Mouse (Mus musculus): ENCODE measurements around the gene Timp4. TPM values are rescaled to one million over a fixed set of nuclear protein-coding genes. Genes with fewer than 3 reads are reported as not detected.
"Not testable (repeated sequence)": the region's sequence is repeated elsewhere in the genome, so short reads cannot be mapped to it uniquely, and the experiment has no call there.

The Timp4 gene
- polyA plus RNA-seq, 1 experiment from 2014 or later, result 0.15 TPM

DNA sequence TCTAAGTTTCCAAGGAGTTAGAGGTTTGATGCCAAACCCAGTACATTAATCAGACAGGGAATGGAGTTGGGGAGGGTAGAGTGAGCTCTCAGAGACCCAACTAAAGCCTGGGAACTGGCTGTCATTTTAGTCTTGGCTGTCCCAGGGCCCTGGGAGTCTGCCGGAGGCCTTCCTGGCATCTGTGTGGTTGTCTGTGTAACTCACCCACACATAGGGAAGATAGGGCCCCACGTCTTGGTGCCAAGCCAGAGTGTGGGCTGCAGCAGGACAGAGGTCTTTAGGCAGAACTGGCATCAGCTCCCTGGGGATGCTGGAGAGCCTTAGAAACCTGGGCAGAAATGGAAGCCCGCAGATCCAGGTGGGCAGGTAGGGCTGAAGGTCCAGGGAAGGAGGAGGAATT is 10.1 kb downstream of the Timp4 start:
- Histone ChIP-seq H3K9me3 (no peaks in the 10 kb centered on the region), H3K4me1 (no peaks in the 10 kb centered on the region), H3K27me3 (ENCODE audit: poor library complexity, severe bottlenecking) (no peaks in the 10 kb centered on the region), H3K27ac (no peak overlapping the region), H3K36me3 (replicated peaks) (no peaks in the 10 kb centered on the region), H3K4me3 (no peak overlapping the region)
- WGBS, result 93% methylated on average over 3 of the region's 3 CpGs
- DNase-seq (ENCODE audit: extremely low spot score, low spot score), result no peak

DNA sequence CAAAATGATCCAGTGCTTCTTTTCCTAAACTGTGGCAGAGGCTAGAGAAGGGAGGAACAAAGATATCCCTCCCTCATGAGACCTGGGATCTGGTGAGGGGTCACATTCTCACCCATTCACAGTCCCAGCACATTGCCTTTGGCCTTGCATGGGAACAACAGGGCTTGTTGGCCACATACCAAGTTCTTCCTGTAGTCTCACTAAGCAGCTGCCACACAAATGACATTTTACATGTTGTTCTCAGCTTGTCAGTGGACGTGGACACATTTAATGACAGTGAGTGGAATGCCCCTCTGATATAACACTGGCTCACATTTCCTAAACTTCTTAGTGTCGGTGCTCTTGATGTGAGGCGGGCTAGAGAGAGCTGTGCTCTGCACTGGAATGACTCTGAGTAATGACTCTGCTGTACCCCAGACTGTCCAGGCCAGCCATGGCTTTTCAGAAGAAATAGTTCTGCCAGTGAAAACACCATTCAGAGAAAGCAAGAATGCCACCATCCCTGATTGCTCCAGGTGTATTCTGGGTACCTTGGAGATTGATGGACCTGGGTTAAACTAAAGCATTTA is 10.8 kb downstream of the Timp4 start:
- Histone ChIP-seq H3K9me3 (no peaks in the 10 kb centered on the region), H3K27me3 (ENCODE audit: poor library complexity, severe bottlenecking) (no peaks in the 10 kb centered on the region), H3K4me3 (no peak overlapping the region), H3K4me1 (no peaks in the 10 kb centered on the region), H3K27ac (no peak overlapping the region), H3K36me3 (replicated peaks) (no peaks in the 10 kb centered on the region)
- 86% methylated on average over 3 of the region's 3 CpGs for WGBS
- DNase-seq (ENCODE audit: extremely low spot score, low spot score), result no peak

DNA sequence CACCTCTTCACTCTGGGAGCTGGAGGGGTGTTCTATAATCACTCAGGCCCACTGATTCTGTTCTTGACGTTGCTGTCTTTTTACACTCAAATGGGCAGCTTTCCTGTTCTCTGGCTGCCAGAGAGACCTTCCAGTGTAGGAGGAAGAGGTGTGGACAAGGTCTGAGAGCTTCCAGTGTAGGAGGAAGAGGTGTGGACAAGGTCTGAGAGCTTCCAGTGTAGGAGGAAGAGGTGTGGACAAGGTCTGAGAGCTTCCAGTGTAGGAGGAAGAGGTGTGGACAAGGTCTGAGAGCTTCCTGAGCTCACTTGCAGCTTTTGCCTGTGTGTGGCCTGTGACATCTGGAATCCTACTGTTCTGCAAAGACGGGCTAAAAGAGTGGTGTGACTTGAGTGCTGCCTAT is 11.6 kb downstream of the Timp4 start:
- not testable (repeated sequence) for H3K27me3 ChIP-seq (ENCODE audit: poor library complexity, severe bottlenecking); H3K27ac ChIP-seq; H3K4me1 ChIP-seq; DNase-seq (ENCODE audit: extremely low spot score, low spot score); H3K36me3 ChIP-seq (replicated peaks); H3K4me3 ChIP-seq; H3K9me3 ChIP-seq
- WGBS, result 55% methylated on average over 2 of the region's 2 CpGs

DNA sequence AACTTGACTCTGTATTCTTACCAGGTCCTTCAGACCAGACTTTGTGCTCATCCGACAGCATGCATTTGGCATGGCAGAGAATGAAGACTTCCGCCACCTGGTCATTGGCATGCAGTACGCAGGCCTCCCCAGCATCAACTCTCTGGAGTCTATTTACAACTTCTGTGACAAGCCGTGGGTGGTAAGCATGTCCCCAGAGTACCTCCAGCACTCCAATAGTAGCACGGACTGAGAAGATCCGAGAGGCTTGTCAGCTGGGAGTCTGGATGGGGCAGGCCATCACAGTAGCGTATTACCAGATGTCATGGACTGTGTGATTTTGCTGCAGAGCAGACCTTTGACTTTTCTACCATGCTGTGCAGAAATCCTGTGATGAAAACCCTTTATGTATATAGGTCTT is 12.7 kb downstream of the Timp4 start:
- DNase-seq (ENCODE audit: extremely low spot score, low spot score), result no peak
- no peaks in the 10 kb centered on the region for H3K4me1 ChIP-seq
- H3K9me3 ChIP-seq, result no peaks in the 10 kb centered on the region
- no peaks in the 10 kb centered on the region for H3K36me3 ChIP-seq (replicated peaks)
- WGBS, result 88% methylated on average over 7 of the region's 7 CpGs
- H3K4me3 ChIP-seq, result no peak overlapping the region
- H3K27me3 ChIP-seq (ENCODE audit: poor library complexity, severe bottlenecking), result no peaks in the 10 kb centered on the region
- H3K27ac ChIP-seq, result no peak overlapping the region

DNA sequence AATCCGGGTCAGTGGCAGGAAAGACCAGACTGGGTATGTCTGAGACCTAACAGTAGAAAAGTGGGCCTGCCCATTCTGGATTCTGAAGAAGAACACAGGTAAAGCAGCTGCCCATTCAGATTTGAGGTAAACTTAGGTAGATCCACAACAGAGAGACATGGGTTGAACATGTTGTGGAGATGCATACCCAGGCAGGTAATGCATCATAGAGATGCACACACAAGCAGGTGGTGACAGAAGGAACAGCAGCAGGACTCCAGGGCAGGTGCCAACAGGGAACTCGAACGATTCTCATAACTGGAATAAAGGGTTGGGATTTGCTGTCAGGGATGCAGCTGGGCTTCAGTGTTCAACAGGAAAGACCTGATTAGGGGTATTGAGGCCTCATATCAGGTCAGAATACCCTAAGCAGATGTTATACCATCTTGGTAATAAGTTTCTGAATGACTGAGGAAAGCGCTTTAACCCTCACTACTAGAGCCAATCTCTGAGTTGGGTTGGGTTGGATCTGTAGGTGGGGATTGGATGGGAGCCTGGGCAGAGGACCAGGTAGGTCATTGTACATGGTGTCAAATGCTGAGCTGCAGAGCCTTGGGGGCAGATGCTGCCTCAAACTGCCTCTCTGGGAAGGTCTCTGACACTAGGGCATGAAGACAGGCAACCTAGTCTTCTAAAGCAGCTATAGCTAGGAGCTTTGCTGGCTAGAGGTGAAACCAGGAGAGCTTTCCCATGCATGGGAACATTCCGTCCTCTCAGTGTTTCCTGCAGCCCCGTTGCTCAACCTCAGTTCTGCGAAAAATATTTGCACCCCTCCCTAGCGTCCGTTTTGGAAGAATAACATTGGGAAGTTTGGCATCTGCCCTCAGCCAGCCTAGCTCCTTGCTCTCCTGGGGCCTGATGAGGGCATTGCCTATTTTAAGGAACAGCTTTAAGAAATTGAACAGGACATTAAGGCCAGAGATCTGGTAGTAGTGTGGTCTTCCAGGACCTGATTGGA is 13.7 kb downstream of the Timp4 start:
- Histone ChIP-seq H3K27ac (no peak overlapping the region), H3K9me3 (no peaks in the 10 kb centered on the region), H3K27me3 (ENCODE audit: poor library complexity, severe bottlenecking) (no peaks in the 10 kb centered on the region), H3K4me3 (no peak overlapping the region), H3K36me3 (replicated peaks) (no peaks in the 10 kb centered on the region), H3K4me1 (no peaks in the 10 kb centered on the region)
- 89% methylated on average over 9 of the region's 9 CpGs for WGBS
- no peak for DNase-seq (ENCODE audit: extremely low spot score, low spot score)

DNA sequence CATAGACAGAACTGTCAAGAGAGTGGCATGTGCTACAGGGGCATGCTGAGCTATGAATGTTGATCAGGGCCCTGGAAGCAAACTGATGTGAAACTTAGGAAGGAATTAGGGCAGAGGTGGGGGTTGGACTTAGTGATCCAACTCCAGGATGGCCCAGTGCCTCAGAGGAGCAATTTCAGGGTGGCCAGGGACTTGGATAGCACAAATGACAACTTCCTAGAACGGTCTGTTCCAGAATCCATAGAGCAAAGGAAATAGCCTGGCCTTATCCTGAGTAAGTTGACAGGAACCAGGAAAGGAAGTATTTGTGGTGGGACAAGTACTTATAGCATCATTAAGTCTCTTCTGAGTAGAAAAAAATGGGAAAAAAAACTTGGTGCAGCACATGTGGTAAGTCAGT is 19.4 kb downstream of the Timp4 start:
- H3K9me3 ChIP-seq, result no peaks in the 10 kb centered on the region
- H3K27me3 ChIP-seq (ENCODE audit: poor library complexity, severe bottlenecking), result no peaks in the 10 kb centered on the region
- no peak overlapping the region for H3K4me3 ChIP-seq
- WGBS, result 88% methylated on average over 1 of the region's 1 CpGs
- no peaks in the 10 kb centered on the region for H3K36me3 ChIP-seq (replicated peaks)
- no peak overlapping the region for H3K27ac ChIP-seq
- no peaks in the 10 kb centered on the region for H3K4me1 ChIP-seq
- DNase-seq (ENCODE audit: extremely low spot score, low spot score), result no peak

DNA sequence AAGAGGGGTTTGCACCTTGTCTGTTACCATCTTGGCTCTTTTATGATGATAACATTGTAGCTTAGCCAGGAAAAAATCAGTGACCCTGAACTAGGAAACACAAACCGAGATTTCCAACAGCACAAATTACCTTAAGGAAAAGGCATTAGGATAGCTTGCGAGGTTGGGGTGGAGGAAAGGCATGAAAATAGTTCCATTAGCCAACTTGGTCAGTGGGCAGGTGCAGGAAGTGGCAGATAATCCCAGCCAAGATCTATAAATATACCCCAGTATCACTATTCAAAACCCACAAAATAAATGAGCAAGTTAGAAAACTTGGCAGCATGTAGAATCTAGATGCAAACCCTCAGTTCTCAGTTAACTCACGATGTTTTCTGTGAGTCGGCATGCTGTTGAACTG is 20.2 kb downstream of the Timp4 start:
- no peak for DNase-seq (ENCODE audit: extremely low spot score, low spot score)
- Histone ChIP-seq H3K9me3 (no peaks in the 10 kb centered on the region), H3K4me1 (no peaks in the 10 kb centered on the region), H3K4me3 (no peak overlapping the region), H3K27me3 (ENCODE audit: poor library complexity, severe bottlenecking) (no peaks in the 10 kb centered on the region), H3K27ac (no peak overlapping the region), H3K36me3 (replicated peaks) (no peaks in the 10 kb centered on the region)
- 88% methylated on average over 4 of the region's 4 CpGs for WGBS

DNA sequence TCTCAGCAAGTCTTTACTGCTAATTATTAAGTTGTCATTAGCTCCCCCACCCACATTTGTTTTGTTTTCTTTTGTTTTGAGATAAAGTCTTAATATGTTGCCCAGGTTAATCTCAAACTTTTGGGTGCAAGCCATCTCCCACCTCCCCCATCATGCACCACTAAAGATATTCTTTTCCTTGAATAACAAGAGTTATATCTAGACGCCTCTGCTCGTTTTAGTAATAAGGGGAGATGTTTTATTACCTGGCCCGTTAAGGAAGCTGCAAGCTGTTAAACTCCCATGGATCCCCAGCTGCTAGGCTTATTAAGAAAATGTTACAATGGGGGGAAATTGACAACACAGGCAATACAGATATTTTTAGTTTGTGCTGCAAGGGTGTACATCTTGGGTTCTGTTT is 21.4 kb downstream of the Timp4 start:
- 83% methylated on average over 3 of the region's 3 CpGs for WGBS

DNA sequence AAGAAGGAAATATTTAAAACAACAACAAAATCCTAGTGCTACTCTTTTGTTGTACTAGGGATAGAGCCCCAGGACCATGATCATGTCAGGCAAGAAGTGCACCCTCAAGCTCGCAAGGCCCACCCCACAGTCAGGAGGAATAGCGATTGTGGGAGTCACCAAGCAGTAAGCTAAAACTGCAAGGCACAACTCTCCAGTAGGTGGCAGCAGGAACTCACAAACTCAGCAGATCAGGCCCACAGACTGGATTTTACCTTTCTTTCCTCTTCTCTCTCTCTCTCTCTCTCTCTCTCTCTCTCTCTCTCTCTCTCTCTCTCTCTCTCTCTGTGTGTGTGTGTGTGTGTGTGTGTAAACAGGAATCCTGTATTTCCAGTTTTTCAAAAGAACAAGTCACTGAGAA is 24.5 kb downstream of the Timp4 start:
- no peaks in the 10 kb centered on the region for H3K36me3 ChIP-seq (replicated peaks)
- H3K27me3 ChIP-seq (ENCODE audit: poor library complexity, severe bottlenecking), result no peaks in the 10 kb centered on the region
- H3K27ac ChIP-seq, result no peak overlapping the region
- no peaks in the 10 kb centered on the region for H3K4me1 ChIP-seq
- H3K4me3 ChIP-seq, result no peak overlapping the region
- H3K9me3 ChIP-seq, result no peaks in the 10 kb centered on the region
- DNase-seq (ENCODE audit: extremely low spot score, low spot score), result peak; percentile 65
- 9% methylated on average over 2 of the region's 2 CpGs for WGBS

More for the DNA sequence above, 21.4 kb downstream of the Timp4 start:
- Histone ChIP-seq H3K27me3 (ENCODE audit: poor library complexity, severe bottlenecking) (no peaks in the 10 kb centered on the region), H3K4me1 (no peaks in the 10 kb centered on the region), H3K4me3 (no peak overlapping the region), H3K36me3 (replicated peaks) (no peaks in the 10 kb centered on the region), H3K9me3 (no peaks in the 10 kb centered on the region), H3K27ac (no peak overlapping the region)
- no peak for DNase-seq (ENCODE audit: extremely low spot score, low spot score)

DNA sequence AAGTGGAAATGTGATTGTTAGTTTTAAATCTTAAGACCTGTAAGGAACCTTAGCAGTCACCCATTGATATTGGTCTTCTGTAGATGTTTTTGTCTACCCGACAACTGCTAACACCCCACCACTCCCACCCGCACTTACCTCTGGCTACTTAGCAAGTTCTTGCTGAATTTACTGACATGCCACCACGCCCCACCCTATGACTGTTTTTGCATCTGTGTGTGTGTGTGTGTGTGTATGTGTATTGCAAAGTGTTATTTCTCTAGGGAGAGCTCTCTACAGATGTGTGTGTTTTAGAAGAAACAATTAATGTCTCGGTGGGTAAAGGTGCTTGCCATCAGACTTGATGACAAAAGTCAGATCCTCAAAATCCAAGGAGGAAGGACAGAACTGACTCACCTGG is 25.0 kb downstream of the Timp4 start, which contains the start of gene Gm17482:
Gene Gm17482, plus strand, starts transcription at position 301 of the 400 bp plus-strand sequence.
- H3K27me3 ChIP-seq (ENCODE audit: poor library complexity, severe bottlenecking), result no peaks in the 10 kb centered on the region
- H3K27ac ChIP-seq, result no peak within 1 kb of the TSS
- no peak within 1 kb of the TSS for H3K4me3 ChIP-seq
- no peaks in the 10 kb centered on the region for H3K9me3 ChIP-seq
- WGBS, result 81% methylated on average over 4 of the region's 4 CpGs
- H3K36me3 ChIP-seq (replicated peaks), result no peaks in the 10 kb centered on the region
- H3K4me1 ChIP-seq, result no peaks in the 10 kb centered on the region
- DNase-seq (ENCODE audit: extremely low spot score, low spot score), result no peak

DNA sequence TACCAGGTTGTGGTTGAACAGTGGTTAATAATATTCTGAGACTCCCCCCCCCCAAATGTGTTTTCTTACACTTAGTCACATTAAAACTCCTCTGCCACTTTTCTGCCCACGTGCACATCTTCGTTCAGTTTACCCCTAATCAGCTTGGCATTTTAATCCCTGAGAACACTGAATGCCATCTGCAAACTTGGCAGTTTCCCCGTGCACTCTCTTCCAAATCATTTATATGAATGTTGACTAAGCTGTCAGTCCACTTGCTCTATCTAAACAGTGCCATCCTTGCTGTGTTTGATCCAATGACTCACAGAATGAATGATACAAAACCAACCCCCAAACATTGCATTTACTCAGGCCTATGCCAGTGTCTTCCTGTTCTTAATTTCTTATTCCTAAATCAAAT is 26.5 kb downstream of the Timp4 start:
- 74% methylated on average over 3 of the region's 3 CpGs for WGBS
- no peaks in the 10 kb centered on the region for H3K36me3 ChIP-seq (replicated peaks)

DNA sequence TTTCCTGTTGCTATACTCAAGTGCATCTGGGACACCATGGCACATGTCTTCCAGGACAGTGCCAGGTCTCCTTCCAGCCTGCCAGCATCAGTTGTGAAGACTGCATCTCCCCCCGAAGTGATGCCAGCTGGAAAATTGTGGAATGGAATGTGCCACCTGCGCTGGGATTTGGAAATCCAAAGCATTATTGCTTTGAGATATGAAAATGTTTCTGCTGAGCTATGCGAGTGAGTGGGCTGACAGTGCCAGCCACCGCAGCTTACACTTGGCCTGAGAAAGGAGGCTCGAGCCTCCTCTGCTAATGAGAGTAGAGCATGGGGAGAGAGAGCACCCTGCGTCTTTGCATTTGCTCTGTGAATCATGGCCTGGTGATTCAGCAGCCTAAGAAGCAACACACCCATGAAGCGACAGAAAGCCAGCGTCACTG is 30.8 kb downstream of the Timp4 start:
- Histone ChIP-seq H3K9me3 (no peaks in the 10 kb centered on the region), H3K4me1 (no peaks in the 10 kb centered on the region), H3K27me3 (ENCODE audit: poor library complexity, severe bottlenecking) (no peaks in the 10 kb centered on the region), H3K27ac (no peak overlapping the region), H3K36me3 (replicated peaks) (no peaks in the 10 kb centered on the region), H3K4me3 (no peak overlapping the region)
- WGBS, result 82% methylated on average over 8 of the region's 8 CpGs
- DNase-seq (ENCODE audit: extremely low spot score, low spot score), result no peak

More for the DNA sequence above, 26.5 kb downstream of the Timp4 start:
- H3K4me3 ChIP-seq, result no peak overlapping the region
- no peaks in the 10 kb centered on the region for H3K9me3 ChIP-seq
- no peaks in the 10 kb centered on the region for H3K4me1 ChIP-seq
- no peak overlapping the region for H3K27ac ChIP-seq
- no peak for DNase-seq (ENCODE audit: extremely low spot score, low spot score)
- no peaks in the 10 kb centered on the region for H3K27me3 ChIP-seq (ENCODE audit: poor library complexity, severe bottlenecking)

DNA sequence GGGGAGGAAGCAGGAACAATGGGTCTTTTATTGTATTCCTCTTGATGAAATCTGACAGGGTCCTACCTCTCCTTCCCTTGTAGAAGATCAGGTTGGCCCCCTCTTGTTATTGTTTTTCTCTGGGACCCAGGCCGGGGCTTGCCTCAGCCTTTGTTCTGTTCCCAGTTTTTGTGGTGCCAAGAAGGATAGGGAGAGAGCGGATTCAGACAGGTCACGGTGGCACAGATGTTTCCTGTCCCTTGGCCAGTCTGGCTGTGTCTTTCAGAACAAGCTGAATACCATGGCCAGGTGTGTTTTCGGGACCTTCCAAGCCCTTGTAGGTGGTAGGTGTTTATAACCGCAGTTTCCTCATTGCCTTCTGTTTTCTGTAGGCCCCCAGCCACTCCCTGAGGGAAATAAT is 38.9 kb downstream of the Timp4 start:
- Histone ChIP-seq H3K27ac (no peak overlapping the region), H3K27me3 (ENCODE audit: poor library complexity, severe bottlenecking) (no peaks in the 10 kb centered on the region), H3K4me3 (no peak overlapping the region), H3K4me1 (peaks cover 11% of the 10 kb centered on the region), H3K36me3 (replicated peaks) (no peaks in the 10 kb centered on the region), H3K9me3 (no peaks in the 10 kb centered on the region)
- WGBS, result 62% methylated on average over 5 of the region's 5 CpGs
- DNase-seq (ENCODE audit: extremely low spot score, low spot score), result no peak

Data from forebrain, embryonic 10.5 days (tissue).